In the genomic region with DNA sequence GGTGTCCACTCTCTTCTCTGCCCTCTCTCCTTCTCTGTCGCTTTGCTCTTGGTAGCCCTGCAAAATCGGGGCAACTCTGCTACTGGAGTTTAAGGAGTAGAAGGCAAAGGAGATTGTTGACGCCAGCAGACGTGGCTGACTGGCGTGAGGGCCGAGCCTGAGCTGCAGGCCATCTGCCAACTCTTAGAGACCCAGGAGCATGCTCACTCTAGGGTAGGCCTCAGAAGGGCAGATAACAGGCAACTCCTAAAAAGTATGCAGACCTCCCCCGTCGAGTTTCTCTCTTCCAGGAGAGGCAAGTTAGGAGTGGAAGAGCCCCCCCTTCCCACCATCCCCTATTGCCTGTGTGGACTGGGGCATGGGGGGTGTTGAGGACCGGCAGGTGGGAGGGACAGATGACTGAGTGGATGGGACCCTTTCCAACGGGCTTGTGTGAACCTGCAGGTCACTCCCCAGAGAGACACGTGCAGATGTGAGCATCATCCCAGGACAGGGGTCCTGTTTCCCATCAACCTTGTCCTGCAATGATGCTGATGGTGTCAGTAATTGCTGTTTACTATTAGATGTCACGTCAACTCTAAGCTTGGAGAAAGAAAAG, we compare ENCODE assay signal across 8 mouse cellular contexts. TPM values are rescaled to one million over a fixed set of nuclear protein-coding genes. Genes with fewer than 3 reads are reported as not detected.
DNase-seq lines count a peak whose midpoint lies in the region; ATAC-seq and TF ChIP-seq lines count a peak whose summit lies in the region.
"Had no signal": no experiment of that assay in that cellular context is flagged by ENCODE, and none has a peak within 500 bp of the region (broad histone marks: within the 10 kb centered on the region; RNA-seq: fewer than 3 reads in every experiment).

No protein-coding gene starts in this region.

- no peaks in the 10 kb centered on the region for H3K36me3 ChIP-seq in ES-Bruce4 (ENCODE audit: control insufficient read depth, insufficient read depth, low read length, poor library complexity, severe bottlenecking)
- H3K36me3 ChIP-seq in heart, postnatal 0 days (replicated peaks; ENCODE audit: control insufficient read depth, insufficient read depth, low read length), result no peaks in the 10 kb centered on the region
- H3K36me3 ChIP-seq in limb, embryonic 14.5 days (ENCODE audit: control insufficient read depth, insufficient read depth, low read length), result no peaks in the 10 kb centered on the region
- no peaks in the 10 kb centered on the region for H3K36me3 ChIP-seq in neural tube, embryonic 15.5 days

- peak overlapping the region; percentile 91 for H3K4me2 ChIP-seq in heart, postnatal 0 days (ENCODE audit: low read depth, low read length)
- peak overlapping the region; percentile 99 for H3K4me2 ChIP-seq in limb, embryonic 14.5 days (replicated peaks; ENCODE audit: low read depth, low read length, severe bottlenecking)
- peak overlapping the region; percentile 86 for H3K4me2 ChIP-seq in neural tube, embryonic 15.5 days

- H3K27me3 ChIP-seq in ES-Bruce4 (ENCODE audit: control insufficient read depth, insufficient read depth, low read length, poor library complexity, severe bottlenecking), result peaks cover 25% of the 10 kb centered on the region
- peaks cover 100% of the 10 kb centered on the region for H3K27me3 ChIP-seq in heart, postnatal 0 days (ENCODE audit: control insufficient read depth, insufficient read depth, low read length)
- H3K27me3 ChIP-seq in limb, embryonic 14.5 days (ENCODE audit: control insufficient read depth, insufficient read depth, low read length), result peaks cover 89% of the 10 kb centered on the region
- H3K27me3 ChIP-seq in neural tube, embryonic 15.5 days (replicated peaks), result 0 out of 2 replicates have a peak, but pooled peaks cover 8% of the 10 kb centered on the region

- H3K9ac ChIP-seq in ES-Bruce4 (ENCODE audit: low read depth, poor library complexity, severe bottlenecking), result peak overlapping the region; percentile 90
- peak overlapping the region; percentile 43; the same call in 1 of the 2 replicates for H3K9ac ChIP-seq in heart, postnatal 0 days (replicated peaks; ENCODE audit: low read depth, low read length)
- H3K9ac ChIP-seq in limb, embryonic 14.5 days (ENCODE audit: low read depth, low read length, severe bottlenecking), result peak overlapping the region; percentile 53; the same call in 1 of the 2 replicates
- H3K9ac ChIP-seq in neural tube, embryonic 15.5 days (replicated peaks), result peak overlapping the region; percentile 81

- no peak for TF ChIP-seq EP300 in ES-Bruce4 (IDR thresholded peaks at IDR 0.05; ENCODE audit: insufficient read depth, low read depth, low read length)
- TF ChIP-seq EP300 in heart, postnatal 0 days (IDR thresholded peaks at IDR 0.05; ENCODE audit: low read depth), result no peak

- peak overlapping the region; percentile 89 for H3K4me3 ChIP-seq in ES-Bruce4 (ENCODE audit: low read depth, low read length)
- peak overlapping the region; percentile 65 for H3K4me3 ChIP-seq in heart, postnatal 0 days (ENCODE audit: low read depth, low read length)
- peak overlapping the region; percentile 76 for H3K4me3 ChIP-seq in limb, embryonic 14.5 days (replicated peaks; ENCODE audit: low read length)
- peak overlapping the region; percentile 86 for H3K4me3 ChIP-seq in neural tube, embryonic 15.5 days (replicated peaks)

- TF ChIP-seq CTCF in ES-Bruce4 (IDR thresholded peaks at IDR 0.05; ENCODE audit: low read depth, low read length), result no peak
- no peak for TF ChIP-seq CTCF in heart, postnatal 0 days (IDR thresholded peaks at IDR 0.05; ENCODE audit: low read depth)

- no peak for ATAC-seq in heart, postnatal 0 days (ENCODE audit: insufficient read depth, low read depth)
- ATAC-seq in limb, embryonic 14.5 days (ENCODE audit: low FRiP score, low read depth), result no peak
- peak; percentile 10; the same call in 1 of the 2 replicates for ATAC-seq in neural tube, embryonic 15.5 days (ENCODE audit: low FRiP score)

- H3K9me3 ChIP-seq in ES-Bruce4 (replicated peaks; ENCODE audit: control insufficient read depth, insufficient read depth, low read length, poor library complexity, severe bottlenecking), result no peaks in the 10 kb centered on the region
- H3K9me3 ChIP-seq in heart, postnatal 0 days (replicated peaks; ENCODE audit: control insufficient read depth, low read length), result no peaks in the 10 kb centered on the region
- no peaks in the 10 kb centered on the region for H3K9me3 ChIP-seq in limb, embryonic 14.5 days (ENCODE audit: control insufficient read depth, low read length)
- H3K9me3 ChIP-seq in neural tube, embryonic 15.5 days (replicated peaks), result no peaks in the 10 kb centered on the region

- no peak overlapping the region for H3K27ac ChIP-seq in ES-Bruce4 (ENCODE audit: insufficient read depth, low read length)
- H3K27ac ChIP-seq in heart, postnatal 0 days (ENCODE audit: low read depth), result peak overlapping the region; percentile 69
- H3K27ac ChIP-seq in limb, embryonic 14.5 days (replicated peaks; ENCODE audit: low read depth, low read length), result peak overlapping the region; percentile 43; the same call in 1 of the 2 replicates
- peak overlapping the region; percentile 87 for H3K27ac ChIP-seq in neural tube, embryonic 15.5 days (replicated peaks)

- H3K4me1 ChIP-seq in ES-Bruce4 (ENCODE audit: control insufficient read depth, insufficient read depth, low read length), result peaks cover 7% of the 10 kb centered on the region
- no peaks in the 10 kb centered on the region; the same call in 1 of the 2 replicates for H3K4me1 ChIP-seq in heart, postnatal 0 days (ENCODE audit: control insufficient read depth, insufficient read depth)
- H3K4me1 ChIP-seq in limb, embryonic 14.5 days (ENCODE audit: control insufficient read depth, insufficient read depth, low read length), result peaks cover 27% of the 10 kb centered on the region
- peaks cover 71% of the 10 kb centered on the region for H3K4me1 ChIP-seq in neural tube, embryonic 15.5 days

- WGBS in heart, postnatal 0 days, result 5% methylated on average over 12 of the region's 12 CpGs
- 12% methylated on average over 12 of the region's 12 CpGs for WGBS in limb, embryonic 14.5 days
- WGBS in neural tube, embryonic 15.5 days, result 6% methylated on average over 12 of the region's 12 CpGs

- peak; percentile 61 for DNase-seq in 3134 (ENCODE audit: extremely low read depth, insufficient read length, low spot score)
- no peak for DNase-seq in heart, postnatal 0 days (ENCODE audit: low spot score)
- DNase-seq in limb, embryonic 14.5 days (ENCODE audit: low spot score), result no peak
- no peak for DNase-seq in urinary bladder, postnatal 4 days (ENCODE audit: low spot score in 2 of 2)
- no peak for DNase-seq in urinary bladder, postnatal 25 days (ENCODE audit: low spot score)

- no peak for TF ChIP-seq POLR2A in ES-Bruce4 (IDR thresholded peaks at IDR 0.05; ENCODE audit: insufficient read depth, low read length)
- no peak for TF ChIP-seq POLR2A in limb, embryonic 14.5 days (IDR thresholded peaks at IDR 0.05; ENCODE audit: borderline replicate concordance, extremely low read depth, insufficient read depth, insufficient read length)

RNA-seq across cellular contexts. Expression of a gene that starts 1.1 kb away (rescaled TPM):
- 2.7 and 2.9 TPM in 2 replicates for polyA plus RNA-seq in ES-Bruce4 (2011; ENCODE audit: insufficient read depth, insufficient read length, low read depth, missing spikeins)
- total RNA-seq in heart, postnatal 0 days (2014; rRNA removed; ENCODE audit: low replicate concordance), result 0.23 TPM in 1 of 2 replicates, not detected in the other
- polyA plus RNA-seq in heart, postnatal 0 days (2015; fragmentation: Nextera tagmentation; extraction: Ambion mirVana), result 0.08 and 0.15 TPM in 2 replicates
- polyA plus RNA-seq in limb, embryonic 14.5 days (2012; rRNA removed), result 1.4 and 1.6 TPM in 2 replicates
- polyA plus RNA-seq in limb, embryonic 14.5 days (2014; fragmentation: Nextera tagmentation; extraction: Ambion mirVana), result 1.4 and 1.7 TPM in 2 replicates
- polyA plus RNA-seq in neural tube, embryonic 15.5 days (2015; fragmentation: Nextera tagmentation; extraction: Ambion mirVana), result 1.1 and 1.3 TPM in 2 replicates
- polyA plus RNA-seq: cortical plate, adult 2 months had no signal

RNA-seq across cellular contexts. Expression of a gene that starts 5.4 kb away (rescaled TPM):
- polyA plus RNA-seq in ES-Bruce4 (2011; ENCODE audit: insufficient read depth, insufficient read length, low read depth, missing spikeins), result not detected in 2 replicates
- total RNA-seq in heart, postnatal 0 days (2014; rRNA removed; ENCODE audit: low replicate concordance), result not detected in 2 replicates
- polyA plus RNA-seq in heart, postnatal 0 days (2015; fragmentation: Nextera tagmentation; extraction: Ambion mirVana), result 0.42 and 0.69 TPM in 2 replicates
- 3.1 and 3.6 TPM in 2 replicates for polyA plus RNA-seq in limb, embryonic 14.5 days (2012; rRNA removed)
- polyA plus RNA-seq in limb, embryonic 14.5 days (2014; fragmentation: Nextera tagmentation; extraction: Ambion mirVana), result 0.80 and 1.0 TPM in 2 replicates
- 7.2 and 12.0 TPM in 2 replicates for polyA plus RNA-seq in neural tube, embryonic 15.5 days (2015; fragmentation: Nextera tagmentation; extraction: Ambion mirVana)
- polyA plus RNA-seq: cortical plate, adult 2 months had no signal

RNA-seq across cellular contexts. Expression of a gene that starts 18.0 kb away (rescaled TPM):
- not detected in 2 replicates for polyA plus RNA-seq in ES-Bruce4 (2011; ENCODE audit: insufficient read depth, insufficient read length, low read depth, missing spikeins)
- 0.08 and 0.84 TPM in 2 replicates for total RNA-seq in heart, postnatal 0 days (2014; rRNA removed; ENCODE audit: low replicate concordance)
- polyA plus RNA-seq in heart, postnatal 0 days (2015; fragmentation: Nextera tagmentation; extraction: Ambion mirVana), result 0.03 and 0.12 TPM in 2 replicates
- polyA plus RNA-seq in limb, embryonic 14.5 days (2012; rRNA removed), result 0.27 and 0.44 TPM in 2 replicates
- polyA plus RNA-seq in limb, embryonic 14.5 days (2014; fragmentation: Nextera tagmentation; extraction: Ambion mirVana), result 0.29 and 0.70 TPM in 2 replicates
- 1.4 and 3.0 TPM in 2 replicates for polyA plus RNA-seq in neural tube, embryonic 15.5 days (2015; fragmentation: Nextera tagmentation; extraction: Ambion mirVana)
- polyA plus RNA-seq: cortical plate, adult 2 months had no signal

RNA-seq across cellular contexts. Expression of a gene that starts 32.3 kb away (rescaled TPM):
- not detected in 2 replicates for polyA plus RNA-seq in ES-Bruce4 (2011; ENCODE audit: insufficient read depth, insufficient read length, low read depth, missing spikeins)
- total RNA-seq in heart, postnatal 0 days (2014; rRNA removed; ENCODE audit: low replicate concordance), result 0.38 TPM in 1 of 2 replicates, not detected in the other
- polyA plus RNA-seq in heart, postnatal 0 days (2015; fragmentation: Nextera tagmentation; extraction: Ambion mirVana), result 0.08 and 0.18 TPM in 2 replicates
- 2.2 and 2.8 TPM in 2 replicates for polyA plus RNA-seq in limb, embryonic 14.5 days (2012; rRNA removed)
- polyA plus RNA-seq in limb, embryonic 14.5 days (2014; fragmentation: Nextera tagmentation; extraction: Ambion mirVana), result 0.57 and 1.0 TPM in 2 replicates
- polyA plus RNA-seq in neural tube, embryonic 15.5 days (2015; fragmentation: Nextera tagmentation; extraction: Ambion mirVana), result 2.3 and 5.7 TPM in 2 replicates
- polyA plus RNA-seq: cortical plate, adult 2 months had no signal

RNA-seq across cellular contexts. Expression of a gene that starts 45.1 kb away (rescaled TPM):
- polyA plus RNA-seq in ES-Bruce4 (2011; ENCODE audit: insufficient read depth, insufficient read length, low read depth, missing spikeins), result not detected in 2 replicates
- total RNA-seq in heart, postnatal 0 days (2014; rRNA removed; ENCODE audit: low replicate concordance), result 3.5 TPM in 1 of 2 replicates, not detected in the other
- 0.36 and 0.65 TPM in 2 replicates for polyA plus RNA-seq in heart, postnatal 0 days (2015; fragmentation: Nextera tagmentation; extraction: Ambion mirVana)
- 11.0 and 12.3 TPM in 2 replicates for polyA plus RNA-seq in limb, embryonic 14.5 days (2012; rRNA removed)
- 3.4 and 3.8 TPM in 2 replicates for polyA plus RNA-seq in limb, embryonic 14.5 days (2014; fragmentation: Nextera tagmentation; extraction: Ambion mirVana)
- 26.8 and 73.9 TPM in 2 replicates for polyA plus RNA-seq in neural tube, embryonic 15.5 days (2015; fragmentation: Nextera tagmentation; extraction: Ambion mirVana)
- polyA plus RNA-seq: cortical plate, adult 2 months had no signal
